Mouse (Mus musculus) left cerebral cortex, postnatal 14 days (tissue): Measurements from ENCODE around the gene Map3k9. TPM values are rescaled to one million over a fixed set of nuclear protein-coding genes. Genes with fewer than 3 reads are reported as not detected.

Source experiments
- DNase-seq, 2 experiments: peaks; one replicate each; pipeline ENCODE4 v3.0.0; 2021 to 2022; ENCODE audit warnings: low spot score in 2 of 2, mixed read lengths in 1 of 2
- intact Hi-C: fragments of 180-260 bp; cut with DNase I; formaldehyde crosslinking; loops from one replicate; pipeline ENCODE4 v1.15.1; 2025
- total RNA-seq, 2 experiments: library from RNA; stranded (reverse); gene quantifications; 2 replicates each; pipeline ENCODE4 v1.2.3; 2021

Gene Map3k9
- total RNA-seq, 2 experiments from 2014 or later = 66.0 to 66.9 TPM

GRCm38 (mm10) chr12:81792511-81793218, 11.7 kb upstream of the Map3k9 start:
- intact Hi-C loops = no loop called here

GRCm38 (mm10) chr12:81789499-81789898, 8.5 kb upstream of the Map3k9 start:
- no peak for DNase-seq
- intact Hi-C loops = loop anchor here (2.0 to 5.0 kb wide), 2 partner anchors 52 to 171 kb away; no protein-coding TSS in a partner anchor

More at GRCm38 (mm10) chr12:81792511-81793218, 11.7 kb upstream of the Map3k9 start:
- no peak for DNase-seq

- DNase-seq = peak; percentile 96 to 98
- intact Hi-C loops = loop anchor here (2.0 to 5.0 kb wide), 2 partner anchors 51 to 170 kb away; no protein-coding TSS in a partner anchor
These were observed 7.7 kb upstream of the Map3k9 start for GRCm38 (mm10) chr12:81788672-81789084.

DNA sequence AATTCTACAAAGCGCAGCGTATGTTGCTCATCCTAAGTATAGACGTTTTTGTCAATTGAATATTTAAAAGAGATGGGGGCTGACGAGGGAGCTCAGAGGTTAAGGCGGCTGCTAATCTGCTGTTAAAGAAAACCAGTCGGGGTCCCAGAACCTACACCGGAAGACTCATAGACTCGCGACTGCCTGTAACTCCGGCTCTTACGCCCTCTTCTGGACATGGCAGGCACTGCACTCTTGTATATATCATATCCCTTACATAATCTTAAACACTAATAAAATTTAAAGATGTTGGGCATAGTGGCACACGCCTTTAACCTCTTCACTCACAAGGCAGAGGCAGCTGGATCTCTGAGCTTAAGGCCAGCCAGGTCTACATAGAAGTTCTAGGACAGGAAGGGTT, 6.3 kb upstream of the Map3k9 start:
- intact Hi-C loops = loop anchor here (5.0 kb wide), 1 partner anchor 50 kb away; no protein-coding TSS in a partner anchor
- no peak for DNase-seq

GRCm38 (mm10) chr12:81783301-81783700, 2.3 kb upstream of the Map3k9 start:
- DNase-seq = no peak
- intact Hi-C loops = no loop called here

- no peak for DNase-seq
- intact Hi-C loops = no loop called here
These were observed 1.6 kb upstream of the Map3k9 start for GRCm38 (mm10) chr12:81782606-81783005.

GRCm38 (mm10) chr12:81780271-81781093, 493 bp downstream of the Map3k9 start:
- intact Hi-C loops = no loop called here
- peak in 1 of 2 experiments; percentile 23 for DNase-seq

DNA sequence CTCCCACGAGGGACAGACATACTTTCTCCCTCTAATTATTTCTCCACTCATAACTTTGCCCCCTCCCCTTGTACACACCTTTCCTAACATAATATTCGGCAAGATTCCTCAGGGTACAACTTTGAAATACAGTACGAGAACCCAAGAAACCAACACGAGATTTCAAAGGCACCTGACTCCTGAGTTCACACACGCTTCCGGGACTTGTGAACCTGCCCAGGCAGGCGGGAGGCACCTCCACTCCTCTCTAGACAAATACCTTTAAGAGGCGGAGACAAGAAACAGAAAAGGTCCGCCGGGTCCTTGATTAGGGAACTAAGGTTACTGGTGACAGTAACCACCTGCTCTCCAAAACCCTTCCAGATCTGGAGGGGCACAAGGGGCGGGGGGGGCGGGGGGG, 1.1 kb downstream of the Map3k9 start:
- DNase-seq = no peak
- intact Hi-C loops = no loop called here

- intact Hi-C loops = no loop called here
- DNase-seq = no peak
These were observed 4.8 kb downstream of the Map3k9 start for GRCm38 (mm10) chr12:81776191-81776590.

GRCm38 (mm10) chr12:81775641-81776040, 5.3 kb downstream of the Map3k9 start:
- peak; percentile 23 to 67 for DNase-seq
- intact Hi-C loops = no loop called here

DNA sequence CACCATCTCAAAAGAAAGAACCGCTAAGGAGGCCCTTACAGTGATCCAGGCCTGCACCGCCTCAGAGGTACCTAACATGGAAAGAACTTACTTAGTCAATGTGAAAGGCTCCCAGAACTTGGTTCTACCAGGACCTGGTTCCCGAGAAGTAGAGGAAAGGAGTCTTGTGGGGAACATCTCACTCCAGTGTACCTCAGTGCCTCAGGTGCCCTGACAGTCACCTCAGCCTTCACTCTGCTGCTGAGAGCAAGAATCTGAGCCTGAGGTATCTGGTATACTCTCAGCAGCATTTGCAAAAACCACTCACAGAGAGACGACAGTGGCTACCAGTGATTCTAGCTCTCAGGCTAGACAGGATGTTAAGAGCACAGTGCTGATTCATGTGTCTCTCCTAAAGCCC, 6.8 kb downstream of the Map3k9 start:
- DNase-seq = no peak
- intact Hi-C loops = no loop called here

DNA sequence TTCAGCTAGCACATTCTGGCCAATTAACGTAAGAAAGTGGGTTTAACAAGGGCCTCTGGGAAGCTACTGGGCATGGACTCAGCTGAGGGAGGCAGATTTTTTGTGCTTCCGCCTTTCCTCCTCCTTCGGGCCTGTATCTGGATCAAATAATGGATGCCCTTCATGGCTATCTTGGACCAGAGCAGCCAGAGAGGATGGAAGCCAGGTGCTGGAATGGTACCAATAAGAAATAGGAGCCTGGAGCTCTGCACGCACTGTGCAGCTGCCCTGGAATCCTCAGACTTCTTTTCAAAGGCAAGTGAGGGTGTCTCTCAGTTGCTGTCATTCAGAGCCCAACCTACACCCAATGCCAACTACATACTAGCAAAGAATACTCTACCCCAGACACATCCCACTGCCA, 11.5 kb downstream of the Map3k9 start:
- no peak for DNase-seq
- intact Hi-C loops = no loop called here

GRCm38 (mm10) chr12:81765386-81765785, 15.6 kb downstream of the Map3k9 start:
- no peak for DNase-seq
- intact Hi-C loops = no loop called here

- intact Hi-C loops = no loop called here
- DNase-seq = no peak
These were observed 16.6 kb downstream of the Map3k9 start for GRCm38 (mm10) chr12:81764370-81764769.

GRCm38 (mm10) chr12:81754651-81755050, 26.3 kb downstream of the Map3k9 start:
- peak; percentile 35 to 36 for DNase-seq
- intact Hi-C loops = no loop called here

DNA sequence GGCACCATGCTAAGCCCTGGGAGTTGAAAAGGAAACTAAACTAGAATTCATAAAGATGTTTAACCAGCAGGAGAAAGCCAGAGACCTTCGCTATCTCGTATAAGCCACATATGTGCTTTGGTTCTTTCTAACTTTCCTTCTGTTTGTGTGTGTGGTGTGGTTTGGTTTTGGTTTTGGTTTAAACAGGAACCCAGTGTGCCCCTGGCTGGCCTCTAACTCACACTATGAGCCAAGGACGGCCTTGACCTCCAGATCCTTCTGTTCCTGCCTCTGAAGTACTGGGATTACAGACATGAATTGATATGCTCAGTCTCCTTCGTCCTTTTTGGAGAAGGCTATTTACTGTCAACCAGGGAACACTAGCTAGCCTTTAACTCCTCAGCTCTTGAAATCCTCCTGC, 29.9 kb downstream of the Map3k9 start:
- intact Hi-C loops = no loop called here
- no peak for DNase-seq

DNA sequence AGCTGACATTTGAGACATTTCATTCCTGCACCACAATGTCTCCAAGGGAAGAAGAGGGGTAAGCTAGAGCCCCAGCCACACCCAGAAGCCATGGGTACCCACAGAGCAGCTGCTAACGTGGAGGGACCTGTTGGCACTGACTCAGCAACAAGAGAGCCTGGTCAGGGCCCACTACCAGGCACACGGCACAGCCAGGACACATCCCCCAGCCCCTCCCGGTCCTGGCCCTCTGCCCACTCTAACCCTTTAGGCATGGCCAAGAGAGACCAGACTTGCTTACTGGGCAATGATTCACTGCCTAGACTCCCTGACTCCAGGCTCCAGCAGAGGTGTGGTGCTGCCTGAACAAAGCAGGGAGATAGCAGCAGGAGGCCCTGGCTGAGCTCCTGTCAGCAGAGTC, 32.1 kb downstream of the Map3k9 start:
- no peak for DNase-seq
- intact Hi-C loops = no loop called here

GRCm38 (mm10) chr12:81748021-81748576, 32.9 kb downstream of the Map3k9 start:
- DNase-seq = no peak
- intact Hi-C loops = no loop called here

GRCm38 (mm10) chr12:81746400-81747024, 34.5 kb downstream of the Map3k9 start:
- DNase-seq = no peak
- intact Hi-C loops = no loop called here
